Mouse (Mus musculus) layer of hippocampus, adult 11-12 months (tissue): ENCODE measurements around the gene Gdpd5.
"Not testable (repeated sequence)": the region's sequence is repeated elsewhere in the genome, so short reads cannot be mapped to it uniquely, and the experiment has no call there.

Experiments used
- DNase-seq: peaks from one replicate; pipeline ENCODE4 v3.0.0; 2022; ENCODE audit warnings: low spot score

Gene Gdpd5

GRCm38 (mm10) chr7:99366716-99367115 is 14.5 kb upstream of the Gdpd5 start:
- DNase-seq, result no peak

GRCm38 (mm10) chr7:99374325-99374724 is 6.9 kb upstream of the Gdpd5 start:
- DNase-seq, result not testable (repeated sequence)

- DNase-seq, result peak; percentile 78
Measured at GRCm38 (mm10) chr7:99375455-99375854, 5.8 kb upstream of the Gdpd5 start.

- no peak for DNase-seq
Measured at GRCm38 (mm10) chr7:99378870-99379269, 2.3 kb upstream of the Gdpd5 start.

GRCm38 (mm10) chr7:99380491-99381213 is 562 bp upstream of the Gdpd5 start:
- no peak for DNase-seq

- DNase-seq, result no peak
Measured at GRCm38 (mm10) chr7:99382088-99383000, 1.1 kb downstream of the Gdpd5 start.

- DNase-seq, result no peak
Measured at GRCm38 (mm10) chr7:99383246-99383645, 2.0 kb downstream of the Gdpd5 start.

- no peak for DNase-seq
Measured at GRCm38 (mm10) chr7:99384101-99384611, 2.9 kb downstream of the Gdpd5 start.

- DNase-seq, result no peak
Measured at GRCm38 (mm10) chr7:99386030-99386429, 4.8 kb downstream of the Gdpd5 start.

GRCm38 (mm10) chr7:99386811-99387210 is 5.6 kb downstream of the Gdpd5 start:
- DNase-seq, result no peak

GRCm38 (mm10) chr7:99387356-99387755 is 6.1 kb downstream of the Gdpd5 start:
- DNase-seq, result no peak

GRCm38 (mm10) chr7:99390559-99390958 is 9.3 kb downstream of the Gdpd5 start:
- no peak for DNase-seq

GRCm38 (mm10) chr7:99392696-99393095 is 11.5 kb downstream of the Gdpd5 start:
- DNase-seq, result no peak

GRCm38 (mm10) chr7:99393711-99394325 is 12.6 kb downstream of the Gdpd5 start:
- peak; percentile 34 for DNase-seq

- DNase-seq, result no peak
Measured at GRCm38 (mm10) chr7:99395385-99395784, 14.2 kb downstream of the Gdpd5 start.

GRCm38 (mm10) chr7:99395908-99396616 is 14.8 kb downstream of the Gdpd5 start:
- DNase-seq, result no peak

GRCm38 (mm10) chr7:99396994-99397659 is 15.9 kb downstream of the Gdpd5 start:
- DNase-seq, result no peak

- DNase-seq, result no peak
Measured at GRCm38 (mm10) chr7:99401373-99401772, 20.2 kb downstream of the Gdpd5 start.

GRCm38 (mm10) chr7:99402477-99402876 is 21.3 kb downstream of the Gdpd5 start:
- no peak for DNase-seq

- no peak for DNase-seq
Measured at GRCm38 (mm10) chr7:99403254-99403653, 22.0 kb downstream of the Gdpd5 start.

- no peak for DNase-seq
Measured at GRCm38 (mm10) chr7:99404031-99404735, 23.0 kb downstream of the Gdpd5 start.
